Mouse (Mus musculus): ENCODE results near the gene Slco1c1.
"Not testable (repeated sequence)": the region's sequence is repeated elsewhere in the genome, so short reads cannot be mapped to it uniquely, and the experiment has no call there.

The Slco1c1 gene

GRCm38 (mm10) chr6:141584791-141585403 is 60.7 kb downstream of the Slco1c1 start:
- DNase-seq (ENCODE audit: extremely low spot score, low spot score): no peak

DNA sequence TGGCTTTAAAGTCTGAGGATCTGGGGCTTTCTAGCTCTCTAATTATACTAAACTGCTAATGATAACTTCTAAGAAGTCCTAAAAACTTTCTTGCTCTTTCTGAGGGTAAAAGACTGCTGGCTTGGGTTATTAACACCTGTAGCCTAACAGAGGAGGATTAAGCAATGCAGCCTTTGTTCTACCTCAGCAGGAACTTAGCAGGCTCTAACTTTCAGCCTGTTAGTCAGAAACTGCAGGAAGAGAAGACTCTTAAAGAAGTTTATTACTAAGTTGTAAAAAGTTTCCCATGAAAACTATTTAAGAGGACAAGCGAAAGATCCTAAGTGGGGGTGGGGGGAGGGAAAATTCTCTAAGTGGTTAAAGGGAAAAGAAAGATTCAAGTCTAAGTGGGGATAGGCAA is 65.8 kb downstream of the Slco1c1 start:
- no peak for DNase-seq (ENCODE audit: extremely low spot score, low spot score)

DNA sequence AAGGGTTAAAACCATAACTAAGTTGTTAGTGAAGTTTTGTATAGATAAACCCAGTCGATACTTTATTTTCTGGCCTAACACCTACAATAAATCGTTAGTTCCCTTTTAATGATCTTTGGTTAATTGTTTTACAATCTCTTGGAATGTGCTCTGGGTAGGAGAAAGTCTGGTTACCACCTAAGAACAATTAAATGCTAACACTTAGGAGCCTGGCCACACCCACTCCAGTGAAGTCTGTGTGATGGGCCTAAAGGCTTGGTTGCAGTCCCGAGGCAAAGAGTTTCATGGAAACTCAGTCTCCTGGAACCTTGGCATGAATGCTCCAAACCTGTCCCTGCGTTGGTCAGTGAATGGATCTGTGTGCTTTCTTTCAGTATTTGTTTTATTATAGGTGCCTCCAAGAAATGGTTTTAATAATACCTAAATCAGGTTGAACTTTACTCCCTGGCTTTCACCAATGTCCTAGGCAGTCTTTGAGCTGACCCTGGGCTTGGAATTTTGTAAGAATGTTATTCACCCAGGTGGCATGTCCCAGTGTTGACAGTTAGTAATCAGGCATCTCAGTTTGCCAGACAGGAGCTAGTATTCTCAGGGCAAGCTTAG is 66.5 kb downstream of the Slco1c1 start:
- not testable (repeated sequence) for DNase-seq (ENCODE audit: extremely low spot score, low spot score)

- no peak for DNase-seq (ENCODE audit: extremely low spot score, low spot score)
These were observed 71.9 kb downstream of the Slco1c1 start for GRCm38 (mm10) chr6:141596081-141596480.

- no peak for DNase-seq (ENCODE audit: extremely low spot score, low spot score)
These were observed 72.9 kb downstream of the Slco1c1 start for GRCm38 (mm10) chr6:141597037-141597436.

DNA sequence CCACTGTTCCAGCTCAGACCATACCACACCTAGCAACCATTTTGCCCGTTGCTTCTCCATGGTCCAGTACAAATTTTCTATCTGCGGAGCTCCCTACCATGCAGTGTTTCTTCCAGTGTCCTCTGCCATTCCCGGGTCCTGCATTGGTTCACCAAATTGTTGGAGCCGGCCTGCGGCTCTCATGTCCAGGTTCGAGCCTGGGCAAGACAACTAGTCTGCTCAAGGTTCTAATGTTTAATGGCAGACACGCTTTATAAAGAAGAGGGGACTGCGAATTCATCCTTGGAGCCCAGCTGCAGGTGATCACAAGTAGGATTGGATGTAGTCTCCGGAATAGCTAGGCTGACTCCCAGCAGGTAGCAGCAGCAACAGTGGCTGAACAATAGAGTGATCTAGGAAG is 76.8 kb downstream of the Slco1c1 start:
- DNase-seq (ENCODE audit: extremely low spot score, low spot score): no peak

DNA sequence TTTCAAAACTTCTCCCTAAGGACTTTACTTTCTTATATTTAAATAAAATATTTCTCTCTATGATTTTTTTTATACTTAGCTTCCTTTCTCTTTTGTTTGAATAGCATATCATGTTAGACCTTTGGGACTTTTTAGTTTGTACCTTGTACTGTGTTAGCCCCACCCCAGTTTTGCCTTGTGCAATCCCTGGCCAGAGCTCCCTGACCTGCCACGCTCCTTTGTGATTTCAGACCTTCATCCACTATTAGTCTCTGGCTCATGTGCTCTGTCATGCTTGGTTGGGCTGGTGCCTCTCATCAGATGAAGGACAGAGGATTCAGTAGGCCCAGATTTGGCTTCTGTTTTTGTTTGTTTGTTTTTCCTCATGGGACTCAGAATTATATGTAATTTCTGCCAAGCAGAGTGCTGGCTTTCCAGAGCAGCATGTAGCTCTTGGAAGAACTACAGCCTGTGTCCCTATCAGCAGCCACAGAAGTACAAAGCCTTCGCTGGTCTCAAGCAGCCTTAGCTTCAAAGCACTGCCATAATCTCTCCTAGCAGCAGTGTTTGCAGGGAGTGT is 86.6 kb downstream of the Slco1c1 start:
- no peak for DNase-seq (ENCODE audit: extremely low spot score, low spot score)

GRCm38 (mm10) chr6:141614017-141614416 is 89.8 kb downstream of the Slco1c1 start:
- no peak for DNase-seq (ENCODE audit: extremely low spot score, low spot score)

- DNase-seq (ENCODE audit: extremely low spot score, low spot score): no peak
These were observed 91.2 kb downstream of the Slco1c1 start for GRCm38 (mm10) chr6:141615348-141615747.
